Mouse (Mus musculus) cortical plate, adult 2 months (tissue): ENCODE measurements around the gene Lypd3. TPM values are rescaled to one million over a fixed set of nuclear protein-coding genes. Genes with fewer than 3 reads are reported as not detected.
"Not testable (repeated sequence)": the region's sequence is repeated elsewhere in the genome, so short reads cannot be mapped to it uniquely, and the experiment has no call there.

ENCODE experiments used
- H3K27ac ChIP-seq: fragments of 200-500 bp; 2 replicates; pipeline ENCODE4 v1.5.1; 2012; ENCODE audit warnings: low read length, control low read depth, inconsistent platforms; ENCODE audit not compliant: insufficient read depth
- H3K4me1 ChIP-seq: fragments of 200-500 bp; 2 replicates; pipeline ENCODE4 v1.6.1; 2011; ENCODE audit warnings: low read length; ENCODE audit not compliant: control insufficient read depth, insufficient read depth
- H3K4me3 ChIP-seq: fragments of 200-500 bp; 2 replicates; pipeline ENCODE4 v1.5.1; 2011; ENCODE audit warnings: mild to moderate bottlenecking, low read length, control low read depth; ENCODE audit not compliant: insufficient read depth
- CTCF ChIP-seq: fragments of 200-500 bp; IDR thresholded peaks from 2 replicates; pipeline ENCODE4 v1.5.1; 2011; ENCODE audit warnings: mild to moderate bottlenecking, control low read depth, low read length; ENCODE audit not compliant: insufficient read depth; ENCODE audit errors: extremely low read depth
- POLR2A ChIP-seq: fragments of 200-500 bp; IDR thresholded peaks from 2 replicates; pipeline ENCODE4 v1.6.1; 2011; ENCODE audit warnings: mild to moderate bottlenecking, low read length, control low read depth; ENCODE audit not compliant: insufficient read depth; ENCODE audit errors: extremely low read depth
- polyA plus RNA-seq: library from polyadenylated mRNA; depleted of rRNA; stranded (reverse); fragments of >200 nt; gene quantifications from 2 replicates; pipeline ENCODE4 v1.2.3, GENCODE M21; 2012

Lypd3 gene
- polyA plus RNA-seq, 1 experiment: not detected

DNA sequence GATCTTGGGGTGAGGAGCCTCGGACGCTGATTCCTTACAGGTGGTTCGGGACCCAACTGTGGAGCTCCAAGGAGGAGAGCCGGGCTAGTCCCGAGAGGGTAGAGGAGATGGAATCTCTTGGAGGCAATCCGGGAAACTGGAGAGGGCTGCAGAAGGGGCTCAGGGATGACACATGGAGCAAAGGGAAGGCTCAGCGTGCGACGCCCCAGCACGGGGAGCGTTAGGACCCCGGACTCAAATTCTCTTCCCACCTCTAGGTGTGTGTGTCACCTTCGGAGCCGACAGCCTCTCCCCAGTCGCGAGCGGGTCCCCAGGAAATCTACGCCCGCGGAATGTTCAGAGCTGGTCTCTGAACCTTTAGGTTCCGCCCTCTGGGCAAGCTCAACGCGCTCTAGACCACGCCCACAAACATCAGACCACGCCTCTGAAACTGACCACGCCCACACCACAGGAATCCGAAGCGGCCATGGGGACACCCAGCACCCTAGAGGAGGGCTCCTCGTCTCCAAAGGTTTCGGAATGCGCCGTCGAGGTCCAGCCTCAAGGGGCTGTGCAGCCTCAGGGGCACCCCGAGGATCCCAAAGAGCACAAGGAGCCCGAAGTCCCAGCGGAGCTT lies 25.4 kb upstream of the Lypd3 start:
- H3K4me3 ChIP-seq: peak overlapping the region; percentile 22
- no peak overlapping the region for H3K27ac ChIP-seq
- H3K4me1 ChIP-seq: no peaks in the 10 kb centered on the region
- TF ChIP-seq CTCF: no peak
- no peak for TF ChIP-seq POLR2A

DNA sequence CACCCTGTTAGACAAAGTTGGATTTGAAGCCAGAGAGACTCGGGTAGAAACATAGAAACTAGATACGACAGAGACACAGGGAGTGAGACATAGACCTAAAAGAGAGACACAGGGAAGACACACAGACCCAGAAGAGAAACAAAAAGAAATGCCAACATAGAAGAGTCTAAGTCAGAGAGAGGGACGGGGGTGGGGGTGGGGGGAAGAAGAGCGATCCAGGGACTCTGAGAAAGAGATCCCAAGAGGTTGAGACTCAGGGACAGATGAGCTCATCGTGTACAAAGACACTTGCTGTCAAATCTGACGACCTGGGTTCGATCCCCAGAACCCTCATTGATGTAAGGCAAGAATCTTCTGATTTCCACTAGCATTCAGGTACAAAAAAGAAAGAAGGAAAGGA lies 24.6 kb upstream of the Lypd3 start:
- no peak overlapping the region for H3K4me3 ChIP-seq
- TF ChIP-seq POLR2A (no peak), CTCF (no peak)
- no peaks in the 10 kb centered on the region for H3K4me1 ChIP-seq
- no peak overlapping the region for H3K27ac ChIP-seq

- Histone ChIP-seq H3K4me3 (no peak overlapping the region), H3K27ac (no peak overlapping the region), H3K4me1 (no peaks in the 10 kb centered on the region)
- no peak for TF ChIP-seq POLR2A
- no peak for TF ChIP-seq CTCF
Measured at GRCm38 (mm10) chr7:24612308-24612910, 23.9 kb upstream of the Lypd3 start.

- TF ChIP-seq CTCF: no peak
- no peak for TF ChIP-seq POLR2A
- H3K4me3 ChIP-seq: no peak overlapping the region
- no peaks in the 10 kb centered on the region for H3K4me1 ChIP-seq
- no peak overlapping the region for H3K27ac ChIP-seq
Measured at GRCm38 (mm10) chr7:24614816-24615215, 21.5 kb upstream of the Lypd3 start.

- no peak overlapping the region for H3K4me3 ChIP-seq
- TF ChIP-seq CTCF: no peak
- TF ChIP-seq POLR2A: no peak
- H3K4me1 ChIP-seq: no peaks in the 10 kb centered on the region
- no peak overlapping the region for H3K27ac ChIP-seq
Measured at GRCm38 (mm10) chr7:24617763-24618162, 18.6 kb upstream of the Lypd3 start.

GRCm38 (mm10) chr7:24618374-24618773 lies 18.0 kb upstream of the Lypd3 start:
- H3K4me3 ChIP-seq, H3K27ac ChIP-seq, H3K4me1 ChIP-seq: not testable (repeated sequence)

DNA sequence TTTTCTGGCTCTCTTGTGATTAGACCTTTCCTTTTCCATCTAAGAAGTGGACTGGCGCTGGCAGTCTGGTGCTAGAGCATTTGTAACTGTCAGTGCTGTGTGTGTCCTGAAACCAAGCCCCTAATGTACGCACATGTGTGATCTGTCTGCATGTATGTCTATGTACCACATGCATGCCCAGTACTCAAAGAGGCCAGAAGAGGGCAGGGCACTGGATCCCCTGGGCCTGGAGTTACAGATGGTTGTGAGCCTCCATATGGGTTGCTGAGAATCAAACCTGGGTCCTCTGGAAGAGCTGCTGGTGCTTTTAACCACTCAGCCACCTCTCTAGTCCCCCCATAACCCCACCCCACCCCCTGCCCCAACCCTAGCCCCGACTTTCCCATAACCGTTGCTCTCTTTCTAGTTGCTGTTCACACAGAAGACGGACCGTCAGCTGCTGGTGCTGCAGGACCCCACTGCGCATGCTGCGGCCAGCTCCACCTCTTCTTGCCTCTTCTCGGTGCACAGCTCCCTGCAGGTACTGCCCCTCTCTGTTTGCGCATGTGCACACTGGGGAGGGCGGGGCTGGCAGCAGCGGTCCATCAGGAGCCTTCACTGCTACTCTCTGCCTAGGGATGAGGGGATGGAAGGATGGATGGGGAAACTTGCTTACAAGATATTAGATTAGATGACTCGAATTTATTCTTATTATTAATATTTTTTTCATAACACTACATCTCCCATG lies 16.5 kb upstream of the Lypd3 start:
- no peaks in the 10 kb centered on the region for H3K4me1 ChIP-seq
- no peak overlapping the region for H3K27ac ChIP-seq
- H3K4me3 ChIP-seq: no peak overlapping the region
- no peak for TF ChIP-seq CTCF
- no peak for TF ChIP-seq POLR2A

DNA sequence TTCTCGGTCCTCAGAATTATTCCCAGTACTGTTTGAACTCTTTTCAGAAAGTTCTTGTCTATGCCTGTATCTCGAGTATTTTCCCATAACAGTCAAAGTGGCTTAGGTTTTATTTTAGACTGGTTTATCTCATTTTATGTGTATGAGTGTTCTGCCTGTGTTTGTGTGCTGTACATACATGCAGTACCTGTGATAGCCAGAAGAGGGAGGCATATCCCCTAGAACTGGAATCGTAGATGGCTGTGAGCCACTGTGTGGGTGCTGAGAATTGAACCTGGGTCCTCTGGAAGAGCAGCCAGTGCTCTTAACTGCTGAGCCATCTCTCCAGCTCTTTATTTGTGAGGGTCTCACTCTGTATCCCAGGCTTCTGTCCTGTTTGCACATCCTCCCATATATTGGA lies 15.2 kb upstream of the Lypd3 start:
- no peak overlapping the region for H3K4me3 ChIP-seq
- H3K27ac ChIP-seq: no peak overlapping the region
- TF ChIP-seq CTCF (no peak), POLR2A (no peak)
- H3K4me1 ChIP-seq: no peaks in the 10 kb centered on the region

DNA sequence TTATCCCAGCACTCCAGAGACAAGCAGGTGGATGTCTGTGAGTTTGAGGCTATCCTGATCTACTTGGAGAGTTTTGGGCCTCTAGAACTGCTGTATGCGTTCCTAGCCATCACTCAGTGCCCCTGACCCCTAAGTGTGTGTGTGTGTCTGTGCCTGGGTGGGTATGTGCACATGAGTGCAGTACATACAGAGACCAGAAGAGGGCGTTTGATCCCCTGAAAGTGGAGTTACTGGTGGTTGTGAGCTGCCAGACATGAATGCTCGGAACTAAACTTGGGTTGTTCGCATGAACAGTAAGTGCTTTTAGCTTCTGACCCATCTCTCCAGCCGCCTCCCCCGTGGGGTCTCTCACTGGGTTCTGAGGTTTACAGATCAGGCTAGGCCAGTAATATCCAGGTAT lies 13.4 kb upstream of the Lypd3 start:
- H3K4me1 ChIP-seq: no peaks in the 10 kb centered on the region
- TF ChIP-seq POLR2A (no peak), CTCF (no peak)
- H3K4me3 ChIP-seq: no peak overlapping the region
- H3K27ac ChIP-seq: no peak overlapping the region

DNA sequence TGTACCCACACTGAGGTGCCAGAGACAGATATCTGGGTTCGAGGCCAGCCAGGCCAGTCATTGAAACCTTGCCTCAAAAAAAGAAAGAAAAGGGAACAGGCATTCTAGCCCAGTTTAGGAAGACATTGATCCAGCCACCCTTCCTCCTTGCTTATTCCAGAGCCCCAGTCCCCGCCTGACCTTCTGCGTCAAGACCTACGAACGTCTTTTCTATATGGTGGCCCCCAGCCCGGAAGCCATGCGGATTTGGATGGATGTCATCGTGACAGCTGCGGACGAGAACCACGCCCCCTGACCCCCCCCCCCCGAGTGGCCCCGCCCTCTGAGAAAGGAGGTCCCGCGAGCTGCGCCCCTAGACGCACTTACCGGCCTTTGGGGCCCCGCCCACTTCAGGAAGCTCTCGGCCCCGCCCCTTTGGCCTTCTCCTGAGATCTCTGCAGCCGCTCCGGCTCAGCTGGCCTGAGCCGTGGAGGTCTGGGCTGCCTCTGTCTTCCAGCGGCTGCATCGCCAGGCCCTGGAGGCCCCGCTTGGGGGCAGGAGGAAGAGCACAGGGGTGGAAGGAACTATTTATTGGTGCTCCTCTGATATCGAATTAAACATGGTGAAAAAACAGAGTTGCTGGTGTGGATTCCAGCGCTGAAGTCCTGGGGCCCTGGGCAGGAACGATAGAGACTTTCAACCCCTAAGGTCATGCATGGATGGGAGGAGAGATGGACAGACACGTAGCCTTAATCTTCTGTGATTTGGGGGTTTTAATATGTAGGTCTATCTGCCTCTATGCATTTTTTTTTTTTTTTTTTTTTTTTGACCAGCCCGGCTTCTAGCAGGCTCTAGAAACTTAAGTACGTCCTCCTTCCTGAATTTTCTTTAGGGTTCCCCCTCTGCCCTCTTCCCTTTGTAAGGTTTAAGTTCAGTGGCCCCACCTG lies 7.4 kb upstream of the Lypd3 start:
- no peak overlapping the region for H3K4me3 ChIP-seq
- H3K4me1 ChIP-seq: no peaks in the 10 kb centered on the region
- TF ChIP-seq POLR2A (no peak), CTCF (no peak)
- H3K27ac ChIP-seq: no peak overlapping the region
